Mouse (Mus musculus): ENCODE results near the gene Dgke. TPM values are rescaled to one million over a fixed set of nuclear protein-coding genes. Genes with fewer than 3 reads are reported as not detected.

Dgke gene
- polyA plus RNA-seq, 1 experiment from 2014 or later = 17.7 TPM

- Histone ChIP-seq H3K4me1 (ENCODE audit: control insufficient read depth, insufficient read depth, low read length) (no peaks in the 10 kb centered on the region), H3K4me2 (ENCODE audit: low read depth, low read length) (no peak overlapping the region), H3K4me3 (ENCODE audit: low read depth, low read length) (no peak overlapping the region), H3K27me3 (ENCODE audit: control insufficient read depth, insufficient read depth, low read length) (no peaks in the 10 kb centered on the region), H3K27ac (ENCODE audit: low read depth, low read length) (no peak overlapping the region), H3K9me3 (ENCODE audit: control insufficient read depth, low read length) (no peaks in the 10 kb centered on the region), H3K9ac (replicated peaks; ENCODE audit: low read depth, low read length) (no peak overlapping the region), H3K36me3 (ENCODE audit: control insufficient read depth, insufficient read depth, low read length) (no peaks in the 10 kb centered on the region)
- no peak for ATAC-seq (ENCODE audit: low read depth)
- WGBS = 83% methylated on average over 16 of the region's 16 CpGs
Observed at GRCm38 (mm10) chr11:89078996-89079680, 12.5 kb upstream of the Dgke start.

- no peak overlapping the region for H3K4me2 ChIP-seq (ENCODE audit: low read depth, low read length)
- WGBS = 94% methylated on average over 3 of the region's 3 CpGs
- no peak overlapping the region for H3K9ac ChIP-seq (replicated peaks; ENCODE audit: low read depth, low read length)
- H3K27ac ChIP-seq (ENCODE audit: low read depth, low read length) = no peak overlapping the region
- H3K4me1 ChIP-seq (ENCODE audit: control insufficient read depth, insufficient read depth, low read length) = no peaks in the 10 kb centered on the region
- no peaks in the 10 kb centered on the region for H3K27me3 ChIP-seq (ENCODE audit: control insufficient read depth, insufficient read depth, low read length)
- H3K36me3 ChIP-seq (ENCODE audit: control insufficient read depth, insufficient read depth, low read length) = no peaks in the 10 kb centered on the region
- no peak overlapping the region for H3K4me3 ChIP-seq (ENCODE audit: low read depth, low read length)
- ATAC-seq (ENCODE audit: low read depth) = no peak
- H3K9me3 ChIP-seq (ENCODE audit: control insufficient read depth, low read length) = no peaks in the 10 kb centered on the region
Observed at GRCm38 (mm10) chr11:89078305-89078704, 11.7 kb upstream of the Dgke start.

- no peak overlapping the region for H3K9ac ChIP-seq (replicated peaks; ENCODE audit: low read depth, low read length)
- ATAC-seq (ENCODE audit: low read depth) = no peak
- H3K27me3 ChIP-seq (ENCODE audit: control insufficient read depth, insufficient read depth, low read length) = no peaks in the 10 kb centered on the region
- no peak overlapping the region for H3K27ac ChIP-seq (ENCODE audit: low read depth, low read length)
- 91% methylated on average over 8 of the region's 8 CpGs for WGBS
- H3K36me3 ChIP-seq (ENCODE audit: control insufficient read depth, insufficient read depth, low read length) = no peaks in the 10 kb centered on the region
- no peak overlapping the region for H3K4me3 ChIP-seq (ENCODE audit: low read depth, low read length)
- no peaks in the 10 kb centered on the region for H3K4me1 ChIP-seq (ENCODE audit: control insufficient read depth, insufficient read depth, low read length)
- no peak overlapping the region for H3K4me2 ChIP-seq (ENCODE audit: low read depth, low read length)
- no peaks in the 10 kb centered on the region for H3K9me3 ChIP-seq (ENCODE audit: control insufficient read depth, low read length)
Observed at GRCm38 (mm10) chr11:89077601-89078000, 11.0 kb upstream of the Dgke start.

- no peak overlapping the region for H3K27ac ChIP-seq (ENCODE audit: low read depth, low read length)
- no peak for ATAC-seq (ENCODE audit: low read depth)
- H3K27me3 ChIP-seq (ENCODE audit: control insufficient read depth, insufficient read depth, low read length) = no peaks in the 10 kb centered on the region
- WGBS = 87% methylated on average over 4 of the region's 4 CpGs
- no peaks in the 10 kb centered on the region for H3K36me3 ChIP-seq (ENCODE audit: control insufficient read depth, insufficient read depth, low read length)
- no peaks in the 10 kb centered on the region for H3K4me1 ChIP-seq (ENCODE audit: control insufficient read depth, insufficient read depth, low read length)
- no peaks in the 10 kb centered on the region for H3K9me3 ChIP-seq (ENCODE audit: control insufficient read depth, low read length)
- no peak overlapping the region for H3K4me2 ChIP-seq (ENCODE audit: low read depth, low read length)
- H3K4me3 ChIP-seq (ENCODE audit: low read depth, low read length) = no peak overlapping the region
- H3K9ac ChIP-seq (replicated peaks; ENCODE audit: low read depth, low read length) = no peak overlapping the region
Observed at GRCm38 (mm10) chr11:89076370-89076821, 9.7 kb upstream of the Dgke start.

- ATAC-seq (ENCODE audit: low read depth) = no peak
- H3K4me2 ChIP-seq (ENCODE audit: low read depth, low read length) = no peak overlapping the region
- no peaks in the 10 kb centered on the region for H3K27me3 ChIP-seq (ENCODE audit: control insufficient read depth, insufficient read depth, low read length)
- H3K9ac ChIP-seq (replicated peaks; ENCODE audit: low read depth, low read length) = no peak overlapping the region
- no peaks in the 10 kb centered on the region for H3K4me1 ChIP-seq (ENCODE audit: control insufficient read depth, insufficient read depth, low read length)
- 48% methylated on average over 19 of the region's 19 CpGs for WGBS
- no peaks in the 10 kb centered on the region for H3K36me3 ChIP-seq (ENCODE audit: control insufficient read depth, insufficient read depth, low read length)
- no peaks in the 10 kb centered on the region for H3K9me3 ChIP-seq (ENCODE audit: control insufficient read depth, low read length)
- no peak overlapping the region for H3K4me3 ChIP-seq (ENCODE audit: low read depth, low read length)
- H3K27ac ChIP-seq (ENCODE audit: low read depth, low read length) = no peak overlapping the region
Observed at GRCm38 (mm10) chr11:89074783-89075413, 8.2 kb upstream of the Dgke start.

GRCm38 (mm10) chr11:89073541-89073940 lies 6.9 kb upstream of the Dgke start, which contains the start of gene Gm525:
TSS of gene Gm525 (plus strand) at chr11:89073841.
- 91% methylated on average over 8 of the region's 8 CpGs for WGBS

GRCm38 (mm10) chr11:89071522-89071921 lies 4.9 kb upstream of the Dgke start:
- no peaks in the 10 kb centered on the region for H3K4me1 ChIP-seq (ENCODE audit: control insufficient read depth, insufficient read depth, low read length)
- no peak overlapping the region for H3K9ac ChIP-seq (replicated peaks; ENCODE audit: low read depth, low read length)
- no peak overlapping the region for H3K4me2 ChIP-seq (ENCODE audit: low read depth, low read length)
- no peaks in the 10 kb centered on the region for H3K36me3 ChIP-seq (ENCODE audit: control insufficient read depth, insufficient read depth, low read length)
- H3K27me3 ChIP-seq (ENCODE audit: control insufficient read depth, insufficient read depth, low read length) = no peaks in the 10 kb centered on the region
- H3K9me3 ChIP-seq (ENCODE audit: control insufficient read depth, low read length) = no peaks in the 10 kb centered on the region
- H3K27ac ChIP-seq (ENCODE audit: low read depth, low read length) = no peak overlapping the region
- no peak for ATAC-seq (ENCODE audit: low read depth)
- 88% methylated on average over 5 of the region's 5 CpGs for WGBS
- no peak overlapping the region for H3K4me3 ChIP-seq (ENCODE audit: low read depth, low read length)

More at GRCm38 (mm10) chr11:89073541-89073940, 6.9 kb upstream of the Dgke start, which contains the start of gene Gm525:
- H3K27ac ChIP-seq (ENCODE audit: low read depth, low read length) = no peak within 1 kb of the TSS
- H3K4me3 ChIP-seq (ENCODE audit: low read depth, low read length) = no peak within 1 kb of the TSS
- no peaks in the 10 kb centered on the region for H3K4me1 ChIP-seq (ENCODE audit: control insufficient read depth, insufficient read depth, low read length)
- no peaks in the 10 kb centered on the region for H3K27me3 ChIP-seq (ENCODE audit: control insufficient read depth, insufficient read depth, low read length)
- no peak for ATAC-seq (ENCODE audit: low read depth)
- H3K4me2 ChIP-seq (ENCODE audit: low read depth, low read length) = no peak within 1 kb of the TSS
- no peak within 1 kb of the TSS for H3K9ac ChIP-seq (replicated peaks; ENCODE audit: low read depth, low read length)
- H3K36me3 ChIP-seq (ENCODE audit: control insufficient read depth, insufficient read depth, low read length) = no peaks in the 10 kb centered on the region
- no peaks in the 10 kb centered on the region for H3K9me3 ChIP-seq (ENCODE audit: control insufficient read depth, low read length)

GRCm38 (mm10) chr11:89069303-89069702 lies 2.7 kb upstream of the Dgke start:
- H3K27ac ChIP-seq (ENCODE audit: low read depth, low read length) = no peak overlapping the region
- H3K9me3 ChIP-seq (ENCODE audit: control insufficient read depth, low read length) = no peaks in the 10 kb centered on the region
- no peaks in the 10 kb centered on the region for H3K36me3 ChIP-seq (ENCODE audit: control insufficient read depth, insufficient read depth, low read length)
- H3K4me1 ChIP-seq (ENCODE audit: control insufficient read depth, insufficient read depth, low read length) = no peaks in the 10 kb centered on the region
- ATAC-seq (ENCODE audit: low read depth) = no peak
- H3K4me2 ChIP-seq (ENCODE audit: low read depth, low read length) = no peak overlapping the region
- no peak overlapping the region for H3K9ac ChIP-seq (replicated peaks; ENCODE audit: low read depth, low read length)
- WGBS = 23% methylated on average over 6 of the region's 6 CpGs
- H3K4me3 ChIP-seq (ENCODE audit: low read depth, low read length) = no peak overlapping the region
- no peaks in the 10 kb centered on the region for H3K27me3 ChIP-seq (ENCODE audit: control insufficient read depth, insufficient read depth, low read length)

GRCm38 (mm10) chr11:89068649-89069048 lies 2.0 kb upstream of the Dgke start:
- no peak for ATAC-seq (ENCODE audit: low read depth)

More at GRCm38 (mm10) chr11:89068649-89069048, 2.0 kb upstream of the Dgke start:
- H3K4me1 ChIP-seq (ENCODE audit: control insufficient read depth, insufficient read depth, low read length) = no peaks in the 10 kb centered on the region
- no peaks in the 10 kb centered on the region for H3K36me3 ChIP-seq (ENCODE audit: control insufficient read depth, insufficient read depth, low read length)
- H3K27me3 ChIP-seq (ENCODE audit: control insufficient read depth, insufficient read depth, low read length) = no peaks in the 10 kb centered on the region
- no peak overlapping the region for H3K4me2 ChIP-seq (ENCODE audit: low read depth, low read length)
- no peak overlapping the region for H3K4me3 ChIP-seq (ENCODE audit: low read depth, low read length)
- H3K9me3 ChIP-seq (ENCODE audit: control insufficient read depth, low read length) = no peaks in the 10 kb centered on the region
- H3K9ac ChIP-seq (replicated peaks; ENCODE audit: low read depth, low read length) = no peak overlapping the region
- whole genome bisulfite sequencing = 97% methylated on average over 14 of the region's 14 CpGs
- H3K27ac ChIP-seq (ENCODE audit: low read depth, low read length) = no peak overlapping the region
